Mouse (Mus musculus) ovary, postnatal 14 days (tissue): ENCODE measurements around the gene Sit1.
A peak's percentile ranks its signal among the peaks of the same experiment; 100 is the strongest.

Experiments
- DNase-seq: peaks from one replicate; pipeline ENCODE4 v3.0.0; 2022; ENCODE audit warnings: low spot score

Gene Sit1

DNA sequence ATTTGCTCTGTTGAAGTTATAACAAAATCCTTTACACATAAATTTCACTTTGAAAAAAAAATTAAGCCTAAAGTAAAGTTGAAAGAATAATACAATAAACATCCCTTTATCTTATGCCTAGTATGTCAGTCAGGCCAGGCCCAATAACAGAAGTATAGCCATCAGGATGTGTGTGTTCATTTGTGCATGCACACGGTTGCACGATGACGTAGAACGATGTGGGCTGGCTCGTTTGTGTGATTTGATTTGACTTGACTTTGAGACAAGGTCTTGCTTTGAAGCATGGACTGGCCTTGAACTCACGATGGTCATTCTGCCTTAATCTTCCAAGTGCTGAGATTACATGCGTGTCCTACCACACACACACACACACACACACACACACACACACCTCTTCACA, 16.7 kb downstream of the Sit1 start:
- no peak for DNase-seq

DNA sequence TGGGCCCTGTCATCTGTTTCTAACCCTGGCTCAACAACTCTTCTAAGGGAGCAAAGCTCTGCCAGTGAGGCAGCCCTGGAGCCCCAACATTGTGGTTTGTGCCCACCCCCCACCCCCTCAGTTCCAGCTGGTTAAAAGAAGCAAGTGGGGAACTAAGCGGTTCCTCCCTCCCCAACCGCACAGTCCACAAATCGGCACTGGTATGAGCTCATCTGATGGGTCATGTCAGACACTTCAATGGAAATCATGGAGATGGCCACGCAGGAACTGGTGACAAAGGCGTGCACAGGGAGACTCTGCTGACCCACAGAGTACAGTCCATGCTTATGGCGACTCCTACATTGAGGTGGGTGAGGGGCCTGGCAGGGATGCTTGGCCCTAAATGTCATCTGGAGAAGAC, 17.6 kb downstream of the Sit1 start:
- no peak for DNase-seq

DNA sequence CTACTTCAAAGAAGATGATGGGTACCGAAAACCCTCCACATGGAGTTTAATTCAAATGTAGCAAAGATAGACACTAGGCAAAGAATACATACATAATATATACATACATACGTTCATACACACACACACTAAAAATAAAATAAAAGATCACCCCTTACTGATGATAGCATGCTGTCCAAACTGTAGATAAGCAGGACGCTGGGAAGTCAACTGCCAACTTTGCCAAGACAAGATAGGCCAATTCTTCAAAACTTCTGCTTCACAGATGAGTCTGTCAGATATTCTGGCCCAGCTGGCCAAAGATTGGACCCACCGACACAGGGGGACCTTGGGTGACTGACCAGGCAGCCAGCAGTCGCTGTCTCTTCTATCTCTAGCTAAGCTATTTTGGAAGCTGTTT, 20.4 kb downstream of the Sit1 start:
- DNase-seq = no peak

DNA sequence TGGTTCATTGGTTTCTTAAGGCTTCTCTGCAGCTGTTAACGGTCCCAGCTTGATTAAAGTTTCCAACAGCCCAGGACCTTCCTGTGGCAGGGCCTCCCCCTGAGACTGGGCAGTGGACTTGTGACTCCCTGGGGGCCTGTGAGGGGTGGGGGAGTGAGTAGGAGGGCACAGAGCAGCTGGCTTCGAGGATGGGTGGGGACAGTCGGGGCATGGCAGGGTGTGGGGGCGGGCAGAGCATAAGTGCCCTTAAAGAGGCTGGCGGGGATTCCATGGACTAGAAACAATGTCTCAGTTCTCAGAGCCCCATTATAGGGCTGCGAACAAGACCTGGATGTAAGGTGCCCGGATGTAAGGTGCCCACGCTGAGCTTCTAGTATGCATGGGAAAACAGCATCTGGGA, 26.4 kb downstream of the Sit1 start:
- no peak for DNase-seq

DNA sequence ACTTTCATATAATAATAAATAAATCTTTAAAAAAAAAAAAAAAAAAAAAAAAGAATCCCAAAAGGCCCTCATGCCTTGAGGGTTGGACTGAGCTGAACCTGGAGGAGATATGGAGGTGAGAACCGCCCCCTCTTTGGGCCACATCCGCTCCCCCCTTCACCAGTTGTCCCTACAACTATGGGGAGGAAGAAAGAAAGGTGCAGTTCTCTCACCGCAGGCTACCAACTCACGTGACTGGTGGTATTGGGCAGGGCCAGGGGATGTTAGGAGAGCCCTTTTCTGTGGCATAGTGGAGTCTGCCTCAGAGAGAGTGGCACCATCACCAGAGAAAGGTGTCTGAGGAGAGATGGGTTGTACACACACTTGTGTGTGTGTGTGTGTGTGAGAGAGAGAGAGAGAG, 27.1 kb downstream of the Sit1 start:
- no peak for DNase-seq

DNA sequence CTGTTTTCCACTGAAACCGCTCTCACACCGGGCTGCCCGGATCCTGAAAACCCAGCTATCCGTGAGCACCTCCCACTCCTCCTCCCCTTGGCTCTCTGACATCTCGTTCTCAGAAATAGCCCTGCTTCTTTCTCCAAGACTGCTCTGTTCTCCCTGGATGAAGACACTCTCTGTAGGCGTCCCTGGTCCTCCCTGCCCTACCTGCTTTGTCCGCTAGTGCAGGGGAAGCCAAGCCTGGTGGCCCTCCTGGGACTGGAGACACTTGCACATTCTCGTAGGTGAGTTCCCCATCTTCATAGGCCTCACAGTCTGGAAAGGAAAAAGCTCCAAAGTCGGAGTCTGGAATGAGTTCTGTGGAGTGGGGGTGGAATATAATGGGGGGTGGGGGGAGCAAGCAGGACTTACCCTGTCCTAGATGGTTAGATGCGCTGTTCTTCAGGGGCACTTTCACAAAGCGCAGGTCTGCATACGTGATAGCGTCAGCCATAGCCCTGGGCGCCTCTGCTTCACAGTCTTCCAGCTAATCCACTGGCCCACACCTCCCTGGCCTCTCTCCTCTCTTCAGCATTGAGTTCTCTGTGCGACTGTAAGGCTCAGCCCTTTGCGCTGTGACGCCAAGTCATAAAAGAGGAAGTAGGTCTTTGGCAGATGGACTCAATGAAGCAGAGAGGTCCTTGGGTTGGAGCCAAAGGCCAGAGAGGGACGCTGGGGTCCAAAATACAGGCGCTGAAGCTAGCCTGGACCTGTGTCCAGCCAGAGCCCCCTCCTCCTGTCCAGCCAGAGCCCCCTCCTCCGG, 29.3 kb downstream of the Sit1 start, which contains the start of gene Cd72:
TSS of gene Cd72 (minus strand) at position 588 of the 796 bp plus-strand sequence.
- DNase-seq = no peak

DNA sequence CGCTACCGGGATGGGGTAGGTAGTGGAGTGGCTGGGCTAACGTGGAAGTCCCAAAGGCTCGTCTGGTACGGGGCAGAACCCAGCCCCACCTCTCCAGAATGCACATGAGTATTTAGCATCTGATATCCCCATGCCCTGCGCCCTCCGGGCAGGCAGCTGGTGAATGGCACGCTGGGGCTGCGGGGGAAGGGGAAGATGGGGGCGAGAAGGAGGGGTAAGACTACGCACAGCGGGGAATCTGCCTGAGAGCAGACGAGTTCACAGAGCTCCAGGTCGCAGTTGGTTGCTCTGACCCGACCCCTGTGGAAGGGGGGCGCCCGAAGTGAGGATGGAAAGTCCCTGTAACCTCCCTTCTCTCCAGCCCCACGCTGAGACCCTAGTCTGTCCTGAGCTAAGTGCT, 30.1 kb downstream of the Sit1 start:
- no peak for DNase-seq

DNA sequence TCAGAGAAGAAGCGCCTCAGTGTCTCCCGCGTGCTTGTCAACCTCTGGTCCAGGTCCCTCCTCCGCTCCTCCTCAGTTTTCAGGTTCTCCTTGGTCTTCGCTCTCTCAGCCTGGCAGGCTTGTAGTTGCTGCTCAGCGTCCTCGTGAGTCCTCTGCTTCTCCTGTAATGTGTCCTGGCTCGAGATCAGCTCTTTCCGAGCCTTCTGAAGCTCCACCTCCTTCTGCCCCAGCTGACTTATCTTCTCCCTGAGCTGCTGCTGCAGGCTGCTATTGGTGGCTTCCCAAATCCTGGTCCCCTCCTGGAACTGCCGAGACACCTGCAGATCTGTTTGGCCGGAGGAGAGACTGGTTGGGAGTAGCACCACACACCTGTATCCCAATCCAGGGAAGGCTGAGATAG, 31.2 kb downstream of the Sit1 start:
- DNase-seq = no peak

DNA sequence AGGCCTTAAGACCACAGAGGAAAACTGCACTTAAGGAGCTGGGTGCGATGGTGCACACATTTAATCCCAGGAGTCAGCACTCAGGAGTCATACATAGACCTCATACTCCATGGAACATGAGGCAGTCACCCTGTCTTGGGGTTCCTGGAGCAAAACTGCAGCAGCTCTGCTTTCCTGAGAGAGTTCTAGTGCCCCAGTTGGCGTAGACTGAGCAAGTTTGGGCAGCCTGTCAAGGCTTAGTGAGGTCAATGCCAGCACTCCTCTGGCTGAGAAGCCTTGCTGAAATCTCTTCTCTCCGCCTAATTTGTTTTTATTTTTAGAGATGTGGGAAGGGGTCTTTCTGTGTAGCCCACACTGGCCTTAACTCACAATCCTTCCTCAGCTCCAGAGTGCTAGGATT, 35.0 kb downstream of the Sit1 start:
- no peak for DNase-seq

DNA sequence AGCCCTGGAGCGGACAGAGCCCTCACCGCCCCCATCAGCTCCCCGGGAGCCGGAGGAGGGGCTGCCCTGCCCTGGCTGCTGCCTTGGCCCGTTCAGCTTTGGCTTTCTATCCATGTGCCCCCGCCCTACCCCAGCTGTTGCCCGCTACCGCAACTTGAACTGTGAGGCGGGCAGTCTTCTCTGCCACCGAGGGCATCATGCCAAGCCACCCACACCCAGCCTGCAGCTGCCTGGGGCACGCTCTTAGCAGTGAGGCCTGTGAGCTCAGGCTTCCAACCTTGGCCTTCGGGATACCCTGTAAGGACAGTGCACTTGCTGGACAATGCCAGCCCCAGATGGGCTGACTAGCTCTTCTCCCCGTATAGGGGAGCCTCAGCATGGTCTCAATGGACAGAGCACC, 36.3 kb downstream of the Sit1 start:
- no peak for DNase-seq

DNA sequence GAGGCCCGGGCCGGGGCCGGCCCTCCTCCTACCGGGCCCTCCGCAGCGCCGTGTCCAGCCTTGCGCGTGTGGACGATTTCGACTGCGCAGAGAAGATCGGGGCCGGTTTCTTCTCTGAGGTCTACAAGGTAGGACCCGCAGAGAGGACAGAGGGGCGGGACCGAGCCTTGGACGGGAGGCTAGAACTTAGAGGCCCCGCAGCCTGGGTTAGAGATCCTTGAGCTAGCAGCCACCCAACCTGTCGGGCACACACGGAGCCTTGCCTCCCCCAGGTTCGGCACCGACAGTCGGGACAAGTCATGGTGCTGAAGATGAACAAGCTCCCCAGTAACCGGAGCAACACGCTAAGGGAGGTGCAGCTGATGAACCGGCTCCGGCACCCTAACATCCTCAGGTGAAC, 40.0 kb downstream of the Sit1 start:
- DNase-seq = no peak

DNA sequence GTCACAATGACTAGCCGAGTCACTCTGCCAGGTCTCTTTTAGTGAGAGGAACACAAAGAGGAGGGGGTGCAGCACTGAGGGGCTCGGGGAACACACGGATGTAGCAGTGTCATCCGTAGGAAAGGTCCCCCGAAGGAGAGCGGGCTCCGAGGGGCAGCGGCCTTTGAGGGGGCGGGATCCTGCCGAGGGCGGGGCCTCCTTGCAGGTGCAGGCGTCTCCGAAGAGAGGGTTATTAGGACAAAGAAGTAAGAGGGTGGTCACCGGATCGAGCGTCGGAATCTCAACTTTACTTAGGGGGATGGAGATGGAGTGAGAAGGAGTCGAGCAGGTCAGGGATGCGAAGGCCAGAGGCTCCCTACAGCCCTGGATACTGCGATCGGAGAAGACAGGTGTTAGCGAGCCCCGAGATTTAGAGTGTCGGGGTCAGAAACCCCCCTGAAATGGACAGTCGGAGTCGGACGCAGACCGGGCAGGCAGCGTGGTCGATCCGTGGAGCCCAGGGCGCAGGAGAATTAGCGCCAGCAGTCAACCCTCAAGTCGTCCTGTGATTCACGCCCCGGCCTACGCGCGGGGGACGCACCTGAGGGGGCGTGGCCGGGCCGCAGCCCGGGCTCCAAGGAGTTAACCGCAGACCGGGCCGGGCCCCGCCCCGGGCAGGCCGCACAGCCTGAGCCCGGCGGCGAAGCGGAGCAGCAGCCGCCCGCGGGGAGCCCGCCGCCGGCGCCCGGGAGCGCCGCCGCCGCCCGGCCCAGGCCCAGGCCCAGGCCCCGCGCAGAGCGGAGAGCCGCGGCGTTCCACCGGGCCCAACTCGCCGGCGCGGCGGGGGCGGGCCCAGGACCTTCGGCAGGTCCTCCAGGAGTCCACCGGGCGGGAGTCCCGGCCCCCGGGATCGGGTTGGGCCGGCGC, 40.8 kb downstream of the Sit1 start:
- peak; percentile 59 for DNase-seq

DNA sequence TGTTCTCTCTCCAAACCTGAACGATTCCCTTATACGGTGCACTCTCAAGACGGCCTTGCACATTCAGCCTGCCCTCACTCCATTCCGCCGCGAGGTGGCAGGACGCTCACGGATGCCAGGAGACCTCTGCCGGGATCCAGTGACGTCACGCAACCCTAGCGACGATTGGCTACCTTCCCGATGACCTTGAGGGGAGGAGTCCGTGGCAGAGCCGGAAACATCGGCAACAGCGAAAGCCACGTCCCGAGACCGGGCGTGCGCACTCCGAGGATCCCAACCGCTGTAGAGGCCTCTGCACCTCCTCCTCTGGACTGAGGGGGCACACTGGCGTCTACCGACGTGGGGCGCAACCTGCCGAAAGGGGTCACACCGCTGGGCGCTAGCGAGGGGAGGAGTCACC, 41.5 kb downstream of the Sit1 start:
- DNase-seq = peak; percentile 100

DNA sequence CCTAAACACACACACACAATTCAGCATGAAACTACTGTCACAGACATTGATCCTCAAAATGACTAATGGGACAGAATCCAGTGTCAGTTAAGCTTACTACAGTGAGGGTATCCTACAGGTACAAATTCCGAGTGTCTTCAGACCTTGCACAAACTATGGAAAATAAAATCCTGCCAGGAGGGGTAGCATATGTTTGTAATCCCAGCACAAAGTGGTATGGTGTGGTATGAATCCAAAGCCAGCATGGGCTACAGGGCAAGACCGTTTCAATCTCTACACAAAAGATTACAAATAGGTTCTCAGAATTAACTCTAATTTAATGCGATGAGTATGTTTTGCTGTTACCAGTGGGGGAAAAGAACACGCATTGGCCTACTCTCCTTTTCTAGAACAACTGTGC, 41.9 kb downstream of the Sit1 start, which contains the start of gene Tesk1:
TSS of gene Tesk1 (plus strand) at position 301 of the 400 bp plus-strand sequence.
- DNase-seq = no peak

DNA sequence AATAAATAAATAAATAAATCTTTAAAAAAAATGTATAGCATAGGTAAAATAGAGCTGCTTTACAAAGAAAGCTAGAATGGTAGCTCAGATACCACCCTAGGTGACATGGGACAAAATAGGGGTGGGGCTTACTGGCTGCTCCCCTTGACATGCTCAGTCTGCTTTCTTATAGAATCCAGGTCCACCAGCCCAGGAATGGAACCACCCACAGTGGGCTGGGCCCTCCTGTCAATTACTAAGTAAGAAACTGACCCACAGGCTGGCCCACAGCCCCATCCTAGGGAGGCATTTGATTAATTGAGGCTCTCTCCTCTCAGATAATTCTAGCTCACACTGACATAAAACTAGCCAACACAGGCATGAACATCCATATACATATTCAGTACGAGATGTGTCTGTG, 50.7 kb downstream of the Sit1 start:
- DNase-seq = no peak
